Mouse (Mus musculus) E14TG2a.4 (cell line): ENCODE results near the gene Abr.

Experiments used
- CTCF ChIP-seq: conservative IDR thresholded peaks from 2 replicates; pipeline ENCODE4 v1.5.1; 2014; ENCODE audit warnings: low read length
- POU5F1 ChIP-seq: IDR thresholded peaks from 2 replicates; pipeline ENCODE4 v1.6.1; 2014; ENCODE audit warnings: low read length, borderline replicate concordance

DNA sequence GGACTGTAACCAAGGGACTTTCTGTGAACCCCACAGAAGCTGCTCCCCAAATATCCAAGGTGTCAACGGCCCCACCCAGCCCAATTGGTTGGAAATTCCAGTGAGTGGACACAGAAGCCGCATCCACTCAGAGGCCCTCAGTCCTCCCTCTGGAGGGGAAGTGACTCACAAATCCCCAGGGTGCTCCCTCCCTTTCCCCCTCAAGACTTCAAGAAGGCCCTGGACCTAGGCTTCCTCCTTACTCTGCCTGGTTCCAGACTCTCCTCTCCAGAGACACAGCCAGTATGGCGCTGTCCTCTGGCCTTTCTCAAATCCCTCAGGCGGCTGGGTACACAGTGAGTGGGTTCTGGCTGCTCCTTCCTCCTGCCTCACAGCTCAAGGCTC lies 124.4 kb downstream of the Abr start:
- TF ChIP-seq CTCF (no peak), POU5F1 (no peak)
